Mouse (Mus musculus): ENCODE measurements around the gene Rsrc1.

The Rsrc1 gene

GRCm38 (mm10) chr3:67280247-67280646 lies 299.1 kb downstream of the Rsrc1 start:
- DNase-seq (ENCODE audit: low spot score in 2 of 2), result no peak

- no peak for DNase-seq (ENCODE audit: low spot score in 2 of 2)
Measured at GRCm38 (mm10) chr3:67284039-67284438, 302.8 kb downstream of the Rsrc1 start.

- DNase-seq (ENCODE audit: low spot score in 2 of 2), result no peak
Measured at GRCm38 (mm10) chr3:67284848-67285247, 303.7 kb downstream of the Rsrc1 start.

- DNase-seq (ENCODE audit: low spot score in 2 of 2), result no peak
Measured at GRCm38 (mm10) chr3:67288664-67289063, 307.5 kb downstream of the Rsrc1 start.

- no peak for DNase-seq (ENCODE audit: low spot score in 2 of 2)
Measured at GRCm38 (mm10) chr3:67289482-67289881, 308.3 kb downstream of the Rsrc1 start.

DNA sequence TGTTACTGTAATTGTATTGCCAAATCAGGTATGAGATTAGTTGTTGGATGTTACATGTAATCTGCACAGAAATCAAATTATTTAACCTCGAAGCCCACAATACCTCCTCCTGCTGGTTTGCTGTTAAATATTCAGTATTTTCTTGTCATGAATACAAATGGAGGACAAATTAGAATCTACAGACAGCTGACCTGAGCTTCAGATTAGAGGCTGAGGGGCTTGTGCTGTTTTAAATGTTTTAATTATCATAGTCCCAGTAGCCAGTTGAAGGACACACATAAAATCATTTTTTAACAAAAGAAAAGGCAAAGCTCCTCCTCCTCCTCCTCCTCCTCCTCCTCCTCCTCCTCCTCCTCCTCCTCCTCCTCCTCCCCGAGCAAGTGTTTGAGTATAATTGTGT lies 327.5 kb downstream of the Rsrc1 start:
- DNase-seq (ENCODE audit: low spot score in 2 of 2), result no peak

DNA sequence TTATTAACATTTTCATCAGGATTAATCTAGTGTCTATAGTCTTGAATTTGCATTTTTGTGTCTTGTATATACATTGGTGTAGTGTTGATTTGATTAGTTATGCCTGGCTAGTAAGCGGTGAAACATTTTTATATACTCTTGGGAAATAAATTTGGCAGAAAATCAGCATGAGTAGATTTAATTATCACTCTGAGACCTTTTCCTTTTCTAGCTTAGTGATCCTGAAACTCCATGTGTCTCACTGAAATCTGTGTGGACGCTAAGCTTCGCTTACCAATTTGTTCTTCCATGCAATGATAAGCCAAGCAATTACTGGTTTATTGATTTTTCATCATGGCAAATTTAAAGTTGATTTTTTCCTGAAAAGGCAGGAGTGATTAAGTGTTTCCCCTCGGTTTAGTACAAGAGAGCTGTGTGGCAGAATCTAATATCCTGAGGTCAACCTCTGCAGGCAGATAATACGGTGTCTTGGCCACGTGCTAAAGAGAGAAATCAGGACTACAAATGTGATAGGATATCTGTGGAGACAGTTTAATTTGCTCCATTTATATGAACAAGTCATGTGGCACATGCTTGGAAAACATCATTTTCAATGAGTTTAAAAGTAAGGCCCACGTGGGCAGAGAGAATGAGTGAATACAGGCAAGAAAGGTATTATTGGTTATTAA lies 328.6 kb downstream of the Rsrc1 start:
- no peak for DNase-seq (ENCODE audit: low spot score in 2 of 2)

DNA sequence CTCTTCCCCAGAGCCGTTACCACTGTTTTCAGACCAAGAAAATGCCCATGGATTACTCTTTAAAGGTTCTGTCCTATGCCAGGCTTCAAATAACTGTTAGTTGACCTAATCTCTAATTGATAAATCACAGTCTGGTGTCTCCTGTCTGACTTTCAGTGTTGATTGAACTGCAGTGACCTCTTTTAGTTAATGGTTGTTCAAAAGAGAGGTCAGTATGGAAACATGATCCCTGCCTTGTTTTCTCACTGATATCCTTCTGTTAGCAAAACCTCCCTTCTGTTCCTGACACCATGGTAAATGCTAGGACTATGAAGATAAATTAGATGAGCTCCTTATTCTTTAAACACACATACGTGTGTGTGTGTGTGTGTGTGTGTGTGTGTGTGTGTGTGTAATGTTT lies 330.2 kb downstream of the Rsrc1 start:
- DNase-seq (ENCODE audit: low spot score in 2 of 2), result no peak

GRCm38 (mm10) chr3:67322422-67322821 lies 341.2 kb downstream of the Rsrc1 start:
- no peak for DNase-seq (ENCODE audit: low spot score in 2 of 2)

GRCm38 (mm10) chr3:67339558-67339957 lies 358.4 kb downstream of the Rsrc1 start:
- no peak for DNase-seq (ENCODE audit: low spot score in 2 of 2)

- DNase-seq (ENCODE audit: low spot score in 2 of 2), result no peak
Measured at GRCm38 (mm10) chr3:67340921-67341320, 359.7 kb downstream of the Rsrc1 start.

DNA sequence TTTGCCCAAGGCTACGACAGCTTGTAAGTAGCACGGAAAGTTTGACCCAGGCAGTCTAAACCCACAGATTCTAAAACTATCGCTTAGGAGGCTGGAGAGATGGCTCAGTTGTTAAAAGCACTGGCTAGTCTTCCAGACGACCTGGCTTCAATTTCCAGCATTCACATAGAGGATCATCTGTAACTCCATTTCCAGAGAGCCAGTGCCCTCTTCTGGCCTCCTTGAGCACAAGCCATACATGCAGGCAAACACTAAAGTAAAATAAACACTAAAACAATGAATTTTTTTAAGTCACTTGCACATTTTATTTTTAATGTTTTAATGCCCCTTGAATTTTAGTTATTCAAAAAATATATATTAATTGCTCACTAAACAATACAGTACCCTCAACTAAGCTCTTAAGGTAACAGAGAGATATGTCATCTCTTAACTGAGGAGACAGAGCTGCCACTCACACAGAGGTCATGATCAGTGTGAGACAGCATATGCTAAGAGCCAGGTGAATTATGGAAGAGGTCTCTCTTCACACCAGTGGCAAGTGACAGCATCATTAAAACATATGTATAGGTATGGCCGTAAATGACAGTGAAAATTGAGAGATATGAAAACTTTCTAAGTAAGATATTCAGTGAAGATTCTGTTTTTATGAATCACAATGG lies 361.9 kb downstream of the Rsrc1 start:
- no peak for DNase-seq (ENCODE audit: low spot score in 2 of 2)

DNA sequence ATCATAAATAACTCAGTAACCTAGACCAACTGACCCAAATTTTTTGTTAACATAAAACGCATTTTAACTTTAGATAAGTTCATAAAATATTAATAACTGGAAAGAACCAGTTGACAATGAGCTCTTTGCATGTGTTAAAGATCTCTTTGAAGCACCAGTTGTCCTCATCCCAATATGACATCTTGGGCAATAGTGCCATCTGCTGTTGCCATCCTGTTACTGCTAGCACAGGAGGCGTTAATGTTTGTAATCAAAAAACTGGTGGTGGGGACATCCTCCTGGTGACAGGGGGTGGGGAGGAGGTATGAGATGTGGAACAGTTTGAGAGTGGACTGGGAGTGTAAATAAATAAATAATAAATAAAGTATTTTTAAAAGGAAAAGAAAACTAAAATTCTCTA lies 363.4 kb downstream of the Rsrc1 start:
- peak; percentile 40 to 45 for DNase-seq (ENCODE audit: low spot score in 2 of 2)

- DNase-seq (ENCODE audit: low spot score in 2 of 2), result no peak
Measured at GRCm38 (mm10) chr3:67346674-67347073, 365.5 kb downstream of the Rsrc1 start.

DNA sequence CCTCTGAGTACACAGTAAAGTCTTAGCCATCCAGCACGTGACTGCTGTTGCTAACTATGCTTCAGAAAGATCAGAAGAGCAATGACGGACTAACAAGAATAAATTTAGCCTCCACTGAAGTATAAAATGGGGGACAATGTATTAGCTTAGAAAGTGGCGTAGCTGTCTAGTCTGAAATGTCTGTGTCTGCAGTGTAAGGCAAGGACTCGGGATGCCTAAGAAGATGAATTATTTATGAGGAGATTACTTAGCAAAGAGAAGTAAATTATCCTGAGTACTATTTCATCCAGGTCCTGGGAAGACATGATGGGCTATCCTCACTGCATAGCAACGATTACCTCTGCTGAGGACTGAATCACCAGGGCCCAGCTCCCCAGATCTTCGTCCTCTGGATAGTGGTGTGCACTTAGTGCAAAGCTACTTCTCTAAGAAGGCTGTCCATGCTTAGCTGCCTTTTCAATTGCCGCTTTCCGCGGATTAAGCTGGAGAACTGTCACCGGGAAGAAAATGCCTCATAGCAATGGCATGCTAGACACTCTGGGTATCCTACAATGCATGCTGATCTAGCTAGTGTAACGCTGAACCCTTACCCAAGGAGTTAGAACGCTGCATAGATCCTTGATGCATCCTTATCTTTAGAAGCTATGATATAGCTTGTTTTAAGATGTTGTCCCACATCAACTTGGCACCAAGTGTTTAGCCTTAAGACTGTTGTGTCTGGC lies 370.4 kb downstream of the Rsrc1 start:
- DNase-seq (ENCODE audit: low spot score in 2 of 2), result no peak

DNA sequence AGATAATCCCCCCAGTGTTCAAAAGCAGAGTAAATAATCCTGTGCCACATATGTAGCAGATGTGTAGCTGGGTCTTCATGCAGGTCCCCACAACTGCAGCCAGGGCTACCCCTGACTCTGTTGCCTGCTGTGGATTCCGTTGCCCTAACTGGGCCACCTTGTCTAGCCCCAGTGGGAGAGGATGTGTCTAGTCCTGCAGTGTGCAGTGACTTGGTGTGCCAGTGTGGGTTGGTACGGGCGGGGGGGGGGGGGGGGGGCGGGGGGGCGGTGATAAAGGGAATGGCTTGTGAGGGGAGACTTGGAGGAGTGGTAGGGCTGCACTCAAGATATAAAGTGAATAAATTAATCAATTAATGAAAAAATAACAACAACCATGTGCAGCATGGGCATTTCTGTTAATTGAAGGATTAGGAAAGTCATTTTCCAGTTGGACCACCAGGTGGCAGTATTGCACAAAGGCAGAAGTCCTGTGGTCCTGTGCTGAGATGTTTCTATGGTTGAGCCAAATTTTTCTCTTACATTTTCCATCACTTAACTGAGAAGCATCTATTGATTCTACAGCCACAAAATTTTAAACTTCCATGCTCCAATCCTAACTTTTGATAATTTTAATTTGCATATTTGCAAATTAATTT lies 371.1 kb downstream of the Rsrc1 start:
- no peak for DNase-seq (ENCODE audit: low spot score in 2 of 2)

DNA sequence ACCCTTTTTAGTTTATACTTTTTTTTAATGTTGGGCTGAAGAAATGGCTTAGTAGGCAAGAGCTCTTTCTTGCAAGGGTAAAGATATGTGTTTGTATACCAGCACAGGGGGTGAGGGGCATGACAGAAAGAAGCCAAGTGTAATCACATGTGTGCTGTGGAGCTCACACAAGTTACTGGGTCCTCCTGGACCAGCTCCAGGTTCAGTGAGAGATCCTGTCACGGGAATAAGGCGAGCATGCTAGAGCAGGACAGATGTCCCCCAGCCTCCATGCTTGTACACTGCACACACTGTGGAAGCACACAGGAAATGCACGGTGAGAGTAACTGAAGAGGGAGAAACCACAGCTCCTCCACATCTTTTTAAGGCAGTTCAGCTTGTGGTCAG lies 371.6 kb downstream of the Rsrc1 start:
- DNase-seq (ENCODE audit: low spot score in 2 of 2), result no peak

DNA sequence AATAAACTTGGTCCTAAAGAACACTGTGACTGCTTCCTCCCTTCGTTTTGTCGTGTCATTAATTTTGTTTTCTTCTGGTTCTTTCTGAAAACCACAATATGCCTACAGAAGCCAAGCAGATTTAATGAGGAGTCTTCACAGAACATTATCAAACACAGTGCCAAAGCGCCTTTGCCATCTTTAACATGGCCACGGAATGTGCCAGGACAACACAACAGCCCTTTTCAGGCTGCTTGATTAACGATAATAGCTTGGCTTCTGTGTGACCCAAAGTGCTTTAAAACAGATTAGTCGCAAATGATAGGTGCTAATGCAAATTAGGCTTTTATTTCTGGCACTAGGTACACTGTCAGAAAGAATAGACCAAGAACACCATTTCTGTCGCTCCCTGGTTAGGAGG lies 377.2 kb downstream of the Rsrc1 start:
- DNase-seq (ENCODE audit: low spot score in 2 of 2), result no peak

GRCm38 (mm10) chr3:67366087-67366892 lies 385.1 kb downstream of the Rsrc1 start:
- DNase-seq (ENCODE audit: low spot score in 2 of 2), result no peak

DNA sequence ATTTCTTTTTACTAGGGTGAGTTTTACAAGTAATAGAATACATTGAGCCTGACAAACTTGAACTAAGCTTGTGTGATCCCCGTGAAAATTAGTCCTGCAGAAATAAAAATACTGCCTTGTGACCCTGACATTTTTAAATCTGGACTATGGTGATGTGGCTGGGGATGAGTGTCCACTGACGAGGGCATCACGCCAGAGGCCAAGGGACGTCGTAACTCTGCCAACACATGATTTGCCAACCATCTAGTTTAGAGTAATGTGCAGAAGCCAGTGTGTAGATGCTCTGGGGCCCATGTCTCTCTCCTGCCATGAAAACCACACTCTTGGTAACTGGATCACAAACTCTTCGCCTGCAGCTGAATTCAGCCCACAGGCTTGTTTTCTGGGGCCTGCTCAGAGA lies 386.3 kb downstream of the Rsrc1 start:
- no peak for DNase-seq (ENCODE audit: low spot score in 2 of 2)

DNA sequence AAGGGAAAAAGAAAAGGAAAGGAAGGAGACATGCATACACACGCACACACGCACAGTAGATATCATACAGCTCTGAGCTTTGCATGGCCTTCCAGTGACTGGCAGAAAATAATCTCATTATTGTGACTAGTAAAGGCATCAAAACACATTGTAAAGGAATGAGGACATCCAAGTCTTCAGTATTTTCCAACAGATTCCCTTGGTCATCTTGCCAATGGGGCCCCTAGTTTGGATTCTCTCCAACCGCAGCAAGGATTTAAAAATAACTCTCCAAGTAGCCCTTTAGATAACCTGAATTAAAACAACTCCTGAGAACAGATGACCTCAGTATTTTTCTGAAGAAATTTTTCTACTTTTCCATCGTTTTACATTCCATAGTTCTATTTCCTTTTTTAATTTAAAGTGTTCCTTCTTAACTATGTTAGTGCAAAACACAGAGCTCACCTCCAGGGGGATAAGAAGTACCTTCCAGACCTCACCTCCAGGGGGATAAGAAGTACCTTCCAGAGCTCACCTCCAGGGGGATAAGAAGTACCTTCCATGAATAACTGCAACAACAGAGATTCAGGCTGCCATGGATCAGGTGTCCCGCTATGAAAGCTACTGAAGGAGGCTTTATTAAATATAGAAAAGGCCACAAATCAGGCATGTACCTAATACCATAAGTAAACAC lies 388.4 kb downstream of the Rsrc1 start:
- no peak for DNase-seq (ENCODE audit: low spot score in 2 of 2)

Measured in frontal cortex, postnatal 25 days (tissue).